Mouse (Mus musculus): Measurements from ENCODE around the gene Vopp1. TPM values are rescaled to one million over a fixed set of nuclear protein-coding genes. Genes with fewer than 3 reads are reported as not detected.
"Not testable (repeated sequence)": the region's sequence is repeated elsewhere in the genome, so short reads cannot be mapped to it uniquely, and the experiment has no call there.

Gene Vopp1
- total RNA-seq, 2 experiments from 2014 or later, result 19.5 to 22.7 TPM

DNA sequence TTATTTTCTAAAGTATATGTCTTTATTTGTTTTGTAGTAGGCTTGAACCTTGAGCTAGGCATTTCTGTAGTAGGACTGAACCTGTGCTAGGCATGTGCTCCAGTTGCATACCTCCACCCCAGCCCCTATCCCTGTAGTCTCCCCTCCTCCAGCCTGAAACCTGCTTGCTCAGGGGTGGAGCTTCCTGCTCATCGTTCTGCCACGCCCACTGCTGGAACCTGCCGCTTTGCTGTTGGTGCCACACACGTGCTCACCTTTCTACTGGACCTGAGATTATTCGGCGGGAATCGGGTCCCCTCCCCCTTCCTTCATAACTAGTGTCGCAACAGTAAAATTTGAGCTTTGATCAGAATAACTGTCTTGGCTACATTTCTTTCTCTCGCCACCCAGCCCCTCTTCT, 32.1 kb downstream of the Vopp1 start:
- DNase-seq; intact Hi-C loops (cut with DNase I): not testable (repeated sequence)

GRCm38 (mm10) chr6:57790542-57790941, 34.4 kb downstream of the Vopp1 start:
- no peak for DNase-seq
- intact Hi-C loops (cut with DNase I), result no loop called here

GRCm38 (mm10) chr6:57787376-57787775, 37.6 kb downstream of the Vopp1 start:
- DNase-seq, result no peak
- intact Hi-C loops (cut with DNase I), result no loop called here

DNA sequence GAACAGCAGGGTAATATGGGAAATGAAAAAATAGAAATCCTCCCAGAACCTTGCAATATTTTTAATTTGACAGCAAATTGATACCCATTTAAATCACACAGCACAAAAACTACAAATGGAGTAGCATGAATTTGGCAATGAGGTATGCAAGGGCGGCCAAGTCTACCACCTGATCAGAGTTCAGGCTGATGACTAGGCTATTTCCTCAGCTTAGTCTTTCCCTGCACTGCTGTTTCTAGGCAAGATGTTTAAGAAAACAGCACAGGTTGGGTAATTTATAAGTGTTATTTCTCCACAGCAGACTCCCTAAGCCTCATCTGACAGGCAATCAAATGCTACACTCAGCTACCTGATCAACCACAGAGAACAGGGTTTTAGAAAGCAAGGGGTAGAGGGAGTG, 40.7 kb downstream of the Vopp1 start:
- DNase-seq, result no peak
- intact Hi-C loops (cut with DNase I), result no loop called here

GRCm38 (mm10) chr6:57782658-57783057, 42.3 kb downstream of the Vopp1 start:
- intact Hi-C loops (cut with DNase I), result no loop called here

DNA sequence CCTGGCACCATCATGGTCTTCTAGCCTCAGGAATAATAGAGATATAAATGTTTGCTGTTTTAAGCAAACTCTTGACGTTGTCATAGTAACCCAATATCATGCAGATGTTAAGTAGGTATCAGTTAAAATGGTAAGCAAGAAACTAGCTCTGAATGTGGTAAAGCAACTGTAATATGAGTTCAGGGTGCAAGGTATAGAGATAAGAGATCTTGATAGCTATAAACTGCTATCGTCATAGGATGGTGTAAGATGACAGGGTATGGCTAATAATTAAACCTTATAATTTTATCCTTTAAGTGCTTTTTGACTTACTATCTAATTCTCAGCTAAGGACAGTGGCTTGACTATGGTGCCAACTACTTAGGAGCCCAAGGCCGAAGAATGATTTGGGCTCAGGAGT, 44.6 kb downstream of the Vopp1 start:
- intact Hi-C loops (cut with DNase I), result no loop called here
- no peak for DNase-seq

More at GRCm38 (mm10) chr6:57782658-57783057, 42.3 kb downstream of the Vopp1 start:
- no peak for DNase-seq

DNA sequence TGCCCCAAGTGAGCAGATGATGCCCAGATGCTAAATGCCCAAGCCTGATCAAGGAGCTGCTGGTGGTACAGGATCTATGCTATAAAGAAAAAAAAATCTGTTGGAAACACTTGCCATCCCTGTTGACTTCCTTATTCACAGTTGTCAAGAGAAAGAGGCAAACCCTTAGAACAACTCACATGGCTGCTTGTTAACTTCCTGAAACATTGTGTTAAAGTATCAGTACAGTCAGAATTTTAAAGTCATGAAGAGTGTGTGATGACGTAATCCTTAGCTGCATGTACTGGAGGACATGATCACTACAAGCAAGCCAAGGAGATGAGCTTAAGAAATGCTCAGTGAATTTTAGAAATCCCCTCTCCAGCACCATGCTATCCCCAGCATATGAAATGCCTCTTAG, 51.2 kb downstream of the Vopp1 start:
- intact Hi-C loops (cut with DNase I), result no loop called here
- DNase-seq, result no peak

- DNase-seq, result no peak
- intact Hi-C loops (cut with DNase I), result no loop called here
These were observed 54.3 kb downstream of the Vopp1 start for GRCm38 (mm10) chr6:57770467-57771190.

DNA sequence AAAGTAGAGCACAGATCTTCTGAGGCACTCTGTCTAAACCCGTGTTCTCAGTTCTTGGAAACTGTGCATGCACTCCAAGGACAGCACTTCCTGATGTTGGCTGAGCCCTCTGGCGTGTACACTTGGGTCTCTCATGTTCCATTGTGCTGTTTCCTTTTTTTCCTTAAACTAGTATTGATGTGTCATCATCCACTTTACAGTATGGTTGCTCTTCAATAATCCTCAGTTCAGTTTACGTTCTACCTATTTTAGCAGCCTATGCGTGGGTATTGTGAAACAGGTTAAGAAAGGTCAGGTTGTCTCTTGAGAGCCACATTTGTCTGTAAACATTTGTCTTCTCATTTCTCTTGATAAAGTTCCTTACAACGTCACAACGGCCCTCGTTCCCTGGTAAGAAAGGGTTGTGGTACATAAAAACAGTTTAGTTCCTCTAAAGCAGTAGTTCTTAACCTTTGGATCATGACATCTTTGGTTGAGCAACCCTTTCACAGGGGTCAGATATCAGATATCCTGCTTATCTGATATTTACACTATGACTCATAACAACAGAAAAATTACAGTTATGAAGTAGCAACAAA, 55.9 kb downstream of the Vopp1 start:
- DNase-seq, result no peak
- intact Hi-C loops (cut with DNase I), result no loop called here

GRCm38 (mm10) chr6:57767112-57767868, 57.7 kb downstream of the Vopp1 start:
- intact Hi-C loops (cut with DNase I), result no loop called here
- DNase-seq, result no peak

DNA sequence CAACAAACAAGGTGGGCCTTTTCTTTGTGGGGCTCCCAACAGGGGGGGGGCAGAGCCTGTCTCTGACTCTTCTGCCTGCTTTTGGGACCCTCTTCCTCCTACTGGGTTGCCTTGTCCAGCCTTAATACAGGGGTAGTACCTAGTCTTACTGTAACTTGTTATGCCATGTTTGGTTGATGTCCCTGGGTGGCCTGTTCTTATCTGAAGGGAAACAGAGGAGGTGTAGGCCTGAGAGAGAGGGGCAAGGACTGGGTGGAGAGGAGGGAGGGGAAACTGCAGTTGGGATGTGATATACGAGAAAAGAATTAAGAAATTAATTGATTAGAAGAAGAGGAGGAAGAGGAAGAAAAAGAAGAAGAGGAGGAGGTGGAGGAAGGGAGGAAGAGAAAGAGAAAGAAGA, 58.7 kb downstream of the Vopp1 start:
- no peak for DNase-seq
- intact Hi-C loops (cut with DNase I), result no loop called here

- intact Hi-C loops (cut with DNase I), result no loop called here
- peak in 1 of 2 experiments; percentile 15 for DNase-seq
These were observed 59.7 kb downstream of the Vopp1 start for GRCm38 (mm10) chr6:57765095-57765878.

- intact Hi-C loops (cut with DNase I), result no loop called here
- DNase-seq, result no peak
These were observed 61.9 kb downstream of the Vopp1 start for GRCm38 (mm10) chr6:57763054-57763453.

DNA sequence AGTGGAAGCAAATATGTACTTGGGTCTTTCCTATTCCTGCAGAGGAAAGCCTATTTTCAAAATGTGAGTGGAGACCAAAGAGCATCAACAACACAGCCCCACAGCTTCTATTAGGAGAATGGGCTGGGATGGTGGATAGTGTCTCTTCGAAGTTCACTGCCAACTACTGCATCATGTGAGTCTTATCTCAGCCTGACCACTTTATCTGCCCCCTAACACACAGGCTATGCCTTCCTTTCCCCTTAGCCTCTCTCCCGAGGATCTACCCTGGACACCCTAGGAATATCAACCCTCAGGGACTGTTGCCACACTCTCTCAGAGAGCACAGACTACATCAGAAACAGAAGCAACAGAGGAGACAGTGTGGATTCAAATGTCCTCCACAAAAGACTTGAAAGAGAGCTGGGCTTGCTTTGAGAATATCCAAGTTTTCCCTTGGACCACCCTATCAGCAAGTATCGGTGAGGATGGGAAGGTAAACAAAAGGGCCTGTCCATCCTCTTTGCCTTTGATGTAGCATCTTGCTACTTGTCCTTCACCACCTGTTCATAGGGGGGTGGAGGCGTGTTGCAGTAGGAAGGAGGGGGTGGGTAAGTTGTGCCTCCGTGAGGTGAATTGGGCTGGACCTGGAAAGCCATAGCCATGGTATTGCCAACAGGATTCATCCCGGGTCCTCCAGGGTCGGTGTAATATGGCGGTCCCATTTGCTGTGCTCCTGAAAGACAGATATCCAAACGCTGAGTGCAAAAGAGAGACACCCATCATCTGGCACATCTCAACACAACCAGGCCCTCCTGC, 70.8 kb downstream of the Vopp1 start:
- intact Hi-C loops (cut with DNase I), result no loop called here

DNA sequence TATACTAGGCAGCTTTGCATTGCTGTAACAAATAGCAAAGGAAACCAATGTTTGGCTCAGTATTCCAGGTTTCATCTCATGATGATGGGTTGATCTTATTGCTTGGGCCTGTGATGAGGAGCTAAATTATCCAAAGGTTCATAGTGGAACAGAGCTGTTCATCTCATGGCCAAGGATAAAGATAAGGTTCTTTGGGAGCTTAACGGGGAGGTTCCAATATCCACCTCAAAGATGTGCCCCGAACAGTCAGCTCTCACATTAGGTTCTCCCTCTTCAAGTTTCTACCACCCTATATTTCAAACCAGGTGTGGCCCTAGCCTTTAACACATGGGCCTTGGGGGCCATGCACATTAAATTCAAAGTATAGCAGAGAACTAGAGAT, 79.2 kb downstream of the Vopp1 start:
- intact Hi-C loops (cut with DNase I), result no loop called here
- DNase-seq, result no peak

More for the DNA sequence above, 70.8 kb downstream of the Vopp1 start:
- DNase-seq, result no peak

- intact Hi-C loops (cut with DNase I), result no loop called here
- no peak for DNase-seq
These were observed 79.8 kb downstream of the Vopp1 start for GRCm38 (mm10) chr6:57744974-57745747.

GRCm38 (mm10) chr6:57744123-57744522, 80.8 kb downstream of the Vopp1 start:
- no peak for DNase-seq
- intact Hi-C loops (cut with DNase I), result no loop called here

DNA sequence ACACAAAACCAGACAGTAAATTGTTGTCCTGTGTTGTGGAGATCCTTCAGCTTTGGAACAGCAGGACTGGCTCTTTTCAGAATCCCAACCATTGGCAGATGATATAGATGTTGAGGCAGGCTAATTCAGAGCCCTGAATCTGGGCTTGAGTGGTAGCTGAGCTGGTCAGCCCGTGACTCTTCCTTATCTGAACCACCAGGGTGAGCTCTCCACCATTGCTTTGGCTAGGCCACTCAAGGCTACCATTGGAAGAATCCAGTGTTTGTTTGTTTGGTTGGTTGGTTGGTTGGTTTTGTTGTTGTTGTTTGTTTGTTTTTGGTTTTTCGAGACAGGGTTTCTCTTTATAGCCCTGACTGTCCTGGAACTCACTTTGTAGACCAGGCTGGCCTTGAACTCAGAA, 81.6 kb downstream of the Vopp1 start:
- intact Hi-C loops (cut with DNase I), result no loop called here
- peak in 1 of 2 experiments; percentile 5 for DNase-seq

GRCm38 (mm10) chr6:57742749-57743148, 82.2 kb downstream of the Vopp1 start:
- intact Hi-C loops (cut with DNase I), result no loop called here
- DNase-seq, result no peak

Data from heart, postnatal 14 days (tissue).